Mouse (Mus musculus) testis, postnatal 14 days (tissue): ENCODE results near the gene Lrrc47.
A peak's percentile ranks its signal among the peaks of the same experiment; 100 is the strongest.

Experiments used
- DNase-seq: peaks from one replicate; pipeline ENCODE4 v3.0.0; 2021; ENCODE audit warnings: low spot score

Lrrc47 gene

DNA sequence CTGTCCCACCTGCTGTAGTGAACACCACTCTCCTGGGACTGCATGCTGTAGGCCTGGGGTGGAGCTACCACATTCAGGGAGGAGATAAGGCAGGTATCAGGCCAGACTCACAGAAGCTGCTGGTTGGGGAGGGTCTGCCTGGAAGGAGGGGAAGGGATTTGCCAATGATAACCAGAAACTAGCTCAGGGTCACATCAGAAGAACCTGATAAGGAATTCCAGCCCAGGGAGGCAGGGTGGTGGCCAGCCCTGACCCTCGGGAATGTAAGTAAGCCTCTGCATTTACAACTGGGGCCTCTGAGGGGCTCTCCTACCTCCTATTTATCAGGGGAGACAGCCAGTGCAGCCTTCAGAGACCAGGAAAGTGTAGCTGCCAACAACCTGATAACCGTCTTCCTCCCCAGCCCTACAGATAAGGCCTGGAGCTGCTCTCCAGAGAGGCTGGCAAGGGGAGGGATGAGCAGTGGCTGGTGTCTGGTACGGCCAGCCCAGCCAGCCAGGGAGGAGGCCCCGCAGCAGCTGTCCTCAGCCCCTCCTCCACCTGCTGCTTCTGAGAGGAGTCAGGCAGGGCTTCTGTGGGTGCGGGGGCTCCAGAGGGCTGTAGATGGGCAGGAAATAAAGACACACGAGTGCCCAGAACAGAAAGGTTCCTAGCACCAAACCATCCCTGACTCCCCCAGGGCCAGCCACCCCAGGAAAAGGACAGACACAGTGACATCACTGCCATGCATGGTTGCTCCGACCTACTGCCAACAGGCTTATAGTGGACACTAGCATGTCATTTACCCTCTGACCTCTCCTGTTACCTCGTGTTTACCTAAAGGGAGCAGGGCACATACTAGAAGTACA lies 12.4 kb downstream of the Lrrc47 start:
- DNase-seq, result peak; percentile 78

- DNase-seq, result peak; percentile 40
Observed at GRCm38 (mm10) chr4:154024729-154025521, 13.4 kb downstream of the Lrrc47 start.

DNA sequence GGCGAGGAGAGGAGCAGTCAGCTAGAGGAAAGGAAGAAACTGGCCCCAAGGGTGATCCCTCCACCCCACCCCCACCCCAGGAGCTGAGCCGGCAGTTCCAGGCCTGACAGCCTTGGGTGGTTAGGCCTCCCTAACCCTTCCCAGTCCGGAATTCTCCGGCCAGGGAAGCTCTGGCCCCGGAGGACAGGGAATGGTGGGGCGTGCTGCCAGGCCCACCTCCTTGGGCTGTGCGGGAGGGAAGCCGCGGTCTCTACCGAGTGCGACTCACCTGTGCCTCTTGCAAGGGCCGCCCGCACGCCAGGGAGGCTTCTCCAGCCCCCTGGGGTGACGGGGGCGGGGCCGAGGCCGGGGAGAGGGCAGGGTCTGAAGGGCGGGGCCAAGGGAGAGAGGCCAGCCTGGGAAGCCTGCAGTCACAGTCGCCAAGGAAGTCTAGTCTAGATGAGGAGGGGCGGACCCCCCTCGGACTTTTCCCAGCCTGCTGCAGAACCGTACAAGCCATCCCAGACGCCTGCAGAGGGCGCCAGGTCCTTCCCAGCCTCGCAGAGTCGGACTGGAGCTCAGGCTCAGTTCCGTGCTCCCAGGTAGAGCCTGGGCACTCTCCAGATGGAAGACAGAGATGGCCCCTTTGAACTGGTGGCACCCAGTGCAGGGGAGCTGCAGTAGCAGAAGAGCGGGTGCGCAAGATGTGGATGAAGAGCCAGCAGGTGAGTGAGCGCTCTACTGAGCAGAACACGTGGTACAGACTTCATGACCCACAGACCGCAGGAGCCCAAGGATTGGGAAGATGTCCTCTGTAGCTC lies 14.3 kb downstream of the Lrrc47 start, which contains the start of gene Smim1:
Gene Smim1 (minus strand): TSS at position 590 of the 800 bp plus-strand sequence.
- DNase-seq, result peak; percentile 82

GRCm38 (mm10) chr4:154026441-154026761 lies 14.9 kb downstream of the Lrrc47 start:
- DNase-seq, result no peak

DNA sequence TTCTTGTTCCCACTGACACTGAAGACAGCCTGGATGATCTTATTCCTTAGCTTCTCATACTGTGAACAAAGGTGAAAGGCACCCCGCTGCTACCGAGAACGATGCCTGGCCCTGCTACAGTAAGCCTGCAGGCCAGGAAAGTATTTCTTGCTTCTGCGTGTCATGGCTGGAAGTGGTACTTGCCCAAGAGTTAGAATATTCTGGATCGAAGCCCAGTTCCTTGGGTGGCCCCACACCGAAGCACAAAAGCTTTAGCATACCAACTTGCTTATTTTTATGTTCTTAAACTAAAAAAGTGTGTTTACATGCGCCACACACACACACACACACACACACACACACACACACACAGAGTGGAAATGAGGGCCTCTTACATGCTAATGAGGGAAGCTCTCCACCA lies 16.5 kb downstream of the Lrrc47 start:
- DNase-seq, result no peak

- DNase-seq, result no peak
Observed at GRCm38 (mm10) chr4:154028646-154029045, 17.1 kb downstream of the Lrrc47 start.

DNA sequence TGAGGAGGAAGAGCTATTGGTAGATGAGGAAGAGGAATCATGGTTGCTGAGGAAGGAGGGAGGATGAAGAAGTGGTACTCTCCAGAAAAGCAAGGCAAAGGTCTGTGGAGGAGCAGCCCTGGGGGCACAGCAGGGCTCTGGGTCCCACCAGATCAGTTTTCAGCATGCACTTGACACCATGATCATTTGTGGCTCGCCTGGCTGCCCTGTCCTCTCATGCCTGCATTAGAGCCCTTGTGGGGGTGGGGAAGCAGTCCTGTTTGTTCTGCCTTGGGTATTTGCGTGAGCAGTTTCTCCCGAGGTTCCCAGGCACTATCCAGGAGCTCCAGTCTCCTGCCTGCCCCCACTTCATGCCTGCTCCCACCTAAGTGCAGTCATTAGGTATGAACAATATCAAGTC lies 25.6 kb downstream of the Lrrc47 start:
- DNase-seq, result no peak

GRCm38 (mm10) chr4:154042577-154042976 lies 31.0 kb downstream of the Lrrc47 start, which contains the start of gene Ccdc27:
Gene Ccdc27, minus strand, starts transcription at chr4:154042677.
- no peak for DNase-seq

DNA sequence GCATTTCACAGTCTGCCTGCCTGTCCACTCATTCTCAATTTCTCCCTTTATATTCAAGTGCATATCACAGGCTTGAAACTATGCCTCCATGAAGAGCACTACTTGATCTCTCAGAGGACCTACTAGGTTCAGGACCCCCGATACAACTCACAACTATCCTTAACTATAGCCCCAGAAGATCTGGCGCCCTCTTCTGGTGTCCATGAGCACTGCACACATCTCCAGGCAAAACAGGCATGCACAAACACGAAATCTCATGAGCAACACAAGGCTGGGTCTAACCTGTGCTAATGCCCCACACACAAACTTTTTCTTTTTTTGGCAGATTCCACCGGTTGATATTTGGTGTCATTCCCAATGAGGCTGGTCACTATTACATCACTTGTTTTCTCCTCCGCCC lies 34.3 kb downstream of the Lrrc47 start:
- no peak for DNase-seq

GRCm38 (mm10) chr4:154051401-154051800 lies 39.9 kb downstream of the Lrrc47 start:
- no peak for DNase-seq

DNA sequence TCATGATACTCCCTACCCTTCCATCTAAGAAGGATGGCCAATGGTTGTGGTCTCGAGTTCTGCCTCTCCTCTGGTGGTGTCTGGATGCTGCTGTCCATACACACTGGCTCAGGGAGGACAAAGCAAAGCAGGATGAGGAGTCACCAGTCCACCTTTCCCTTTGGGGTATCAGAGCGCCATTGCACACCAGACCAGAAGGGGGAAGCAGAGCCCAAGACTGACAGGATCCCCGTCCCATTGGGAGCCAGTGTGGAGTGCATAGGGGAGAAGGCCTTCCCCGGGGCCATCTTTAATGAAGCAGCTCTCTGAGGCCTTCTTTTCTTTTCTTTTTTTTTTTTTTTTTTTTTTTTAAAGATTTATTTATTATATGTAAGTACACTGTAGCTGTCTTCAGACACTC lies 41.5 kb downstream of the Lrrc47 start:
- DNase-seq, result no peak

DNA sequence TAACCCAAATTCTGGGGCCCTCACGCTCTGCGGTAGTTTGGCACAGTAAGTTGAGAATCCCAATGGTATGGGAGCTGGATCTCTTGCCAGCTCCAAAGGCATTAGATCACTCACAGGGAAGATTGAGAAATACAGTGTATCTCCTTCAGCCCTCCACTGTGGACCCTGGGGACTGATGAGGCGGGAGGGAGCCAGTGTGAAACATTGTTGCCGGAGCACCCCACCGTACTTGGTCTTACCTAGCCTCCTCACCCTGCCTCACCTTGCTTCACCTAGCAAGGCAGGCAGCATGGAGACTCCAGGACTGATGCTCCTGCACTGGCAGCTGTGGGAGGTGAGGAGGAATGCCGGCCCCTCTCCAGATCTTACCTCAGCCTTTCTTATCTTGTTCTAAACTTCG lies 44.0 kb downstream of the Lrrc47 start:
- DNase-seq, result peak; percentile 78

DNA sequence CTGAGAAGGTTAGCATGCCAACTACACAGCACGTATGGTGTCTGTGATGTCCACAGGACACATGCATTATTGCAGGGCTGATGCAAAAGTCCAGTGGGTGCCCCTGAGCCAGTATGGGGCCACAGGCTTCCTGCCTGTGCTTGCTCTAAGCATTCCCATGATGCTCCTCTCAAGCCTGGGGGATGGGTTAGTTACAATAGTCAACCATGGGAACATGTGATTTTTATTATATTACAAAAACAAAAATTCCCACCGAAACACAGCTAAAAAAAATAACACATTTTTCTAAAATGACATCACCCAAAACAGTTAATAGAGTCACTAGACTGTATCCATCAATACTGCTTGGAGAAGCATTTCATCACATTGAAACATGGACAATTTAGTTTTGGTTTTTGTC lies 44.5 kb downstream of the Lrrc47 start:
- no peak for DNase-seq

DNA sequence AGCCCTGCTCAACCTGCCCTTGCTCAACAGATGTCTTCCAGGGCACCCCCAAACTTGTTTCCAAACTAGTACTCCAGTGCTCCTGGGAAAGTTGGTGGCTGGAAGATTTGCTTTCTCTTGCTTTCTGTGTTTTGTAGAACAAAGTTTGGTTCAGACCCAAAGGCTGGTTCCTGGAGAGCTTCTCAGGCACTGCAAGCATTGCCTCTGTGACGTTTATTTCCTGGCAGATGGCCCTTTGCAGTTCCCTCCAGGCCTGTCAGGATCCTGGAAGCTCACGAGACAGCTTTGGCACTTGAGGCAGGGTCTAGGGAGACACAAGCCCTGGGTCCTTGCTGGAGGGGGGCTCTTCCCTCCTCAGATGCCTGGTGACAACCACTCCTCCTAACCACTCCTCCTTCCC lies 45.1 kb downstream of the Lrrc47 start:
- DNase-seq, result no peak

DNA sequence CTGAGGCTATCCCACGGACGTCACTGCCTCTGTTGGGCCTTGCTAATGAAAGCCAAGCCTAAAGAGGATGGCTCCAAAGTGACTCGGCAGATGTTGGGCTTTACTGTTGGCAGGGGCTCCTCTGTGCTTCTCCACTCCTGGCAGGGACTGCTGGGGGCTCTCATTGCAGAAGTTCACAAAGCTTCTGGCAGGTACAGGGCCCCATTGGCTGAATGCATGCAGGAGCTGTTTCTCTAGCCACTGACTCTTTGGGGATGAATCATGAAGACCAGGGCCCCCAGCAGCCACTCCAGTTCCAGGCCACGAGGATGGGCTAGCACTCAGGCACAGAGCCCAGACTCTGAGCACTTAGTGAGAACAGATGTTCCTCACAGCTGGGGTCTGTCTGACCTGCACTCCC lies 46.2 kb downstream of the Lrrc47 start:
- no peak for DNase-seq

- no peak for DNase-seq
Observed at GRCm38 (mm10) chr4:154064827-154065773, 53.6 kb downstream of the Lrrc47 start.

GRCm38 (mm10) chr4:154070896-154071295 lies 59.4 kb downstream of the Lrrc47 start:
- no peak for DNase-seq
